Mouse (Mus musculus) forebrain, embryonic 13.5 days (tissue): Measurements from ENCODE around the gene Upf1. TPM values are rescaled to one million over a fixed set of nuclear protein-coding genes. Genes with fewer than 3 reads are reported as not detected.

Source experiments
- ATAC-seq: fragments of 200-750 bp; cut with Nextera tagmentation; 2 replicates; pipeline ENCODE4 v1.8.0; 2017
- H3K27ac ChIP-seq: fragments of 300-500 bp; sonication (generic); 2 replicates; pipeline ENCODE4 v1.5.1; 2015; ENCODE audit warnings: inconsistent platforms, mild to moderate bottlenecking, moderate library complexity
- H3K27me3 ChIP-seq: fragments of 300-500 bp; sonication (generic); 2 replicates; pipeline ENCODE4 v1.6.1; 2015; ENCODE audit warnings: mild to moderate bottlenecking, inconsistent platforms
- H3K36me3 ChIP-seq: fragments of 300-500 bp; sonication (generic); 2 replicates; pipeline ENCODE4 v1.6.1; 2015; ENCODE audit warnings: mild to moderate bottlenecking, inconsistent platforms; ENCODE audit not compliant: poor library complexity, severe bottlenecking
- H3K4me1 ChIP-seq: fragments of 300-500 bp; sonication (generic); 2 replicates; pipeline ENCODE4 v1.6.1; 2015; ENCODE audit warnings: inconsistent platforms
- H3K4me2 ChIP-seq: fragments of 300-500 bp; sonication (generic); 2 replicates; pipeline ENCODE4 v1.6.1; 2015; ENCODE audit warnings: inconsistent platforms, mild to moderate bottlenecking, moderate library complexity
- H3K4me3 ChIP-seq: fragments of 300-500 bp; sonication (generic); 2 replicates; pipeline ENCODE4 v1.5.1; 2015; ENCODE audit warnings: mild to moderate bottlenecking, inconsistent platforms
- H3K9ac ChIP-seq: fragments of 300-500 bp; sonication (generic); 2 replicates; pipeline ENCODE4 v1.6.1; 2015; ENCODE audit warnings: mild to moderate bottlenecking, inconsistent platforms
- H3K9me3 ChIP-seq: fragments of 300-500 bp; sonication (generic); replicated peaks from 2 replicates; pipeline ENCODE4 v1.6.1; 2016; ENCODE audit warnings: inconsistent platforms
- WGBS: fragments of 180-500 bp; shearing (Covaris S2); methylation state at CpG from one replicate; pipeline ENCODE4 v1.1.7; 2015; 5-methylcytosine and 5-hydroxymethylcytosine counted together
- polyA plus RNA-seq: library from polyadenylated mRNA; unstranded; fragments of >200 nt; fragmentation: Nextera tagmentation; extraction: Ambion mirVana; gene quantifications from 2 replicates; pipeline ENCODE4 v1.2.1, GENCODE M21; 2015

Gene Upf1
- polyA plus RNA-seq, 1 experiment from 2014 or later = 16.3 TPM

DNA sequence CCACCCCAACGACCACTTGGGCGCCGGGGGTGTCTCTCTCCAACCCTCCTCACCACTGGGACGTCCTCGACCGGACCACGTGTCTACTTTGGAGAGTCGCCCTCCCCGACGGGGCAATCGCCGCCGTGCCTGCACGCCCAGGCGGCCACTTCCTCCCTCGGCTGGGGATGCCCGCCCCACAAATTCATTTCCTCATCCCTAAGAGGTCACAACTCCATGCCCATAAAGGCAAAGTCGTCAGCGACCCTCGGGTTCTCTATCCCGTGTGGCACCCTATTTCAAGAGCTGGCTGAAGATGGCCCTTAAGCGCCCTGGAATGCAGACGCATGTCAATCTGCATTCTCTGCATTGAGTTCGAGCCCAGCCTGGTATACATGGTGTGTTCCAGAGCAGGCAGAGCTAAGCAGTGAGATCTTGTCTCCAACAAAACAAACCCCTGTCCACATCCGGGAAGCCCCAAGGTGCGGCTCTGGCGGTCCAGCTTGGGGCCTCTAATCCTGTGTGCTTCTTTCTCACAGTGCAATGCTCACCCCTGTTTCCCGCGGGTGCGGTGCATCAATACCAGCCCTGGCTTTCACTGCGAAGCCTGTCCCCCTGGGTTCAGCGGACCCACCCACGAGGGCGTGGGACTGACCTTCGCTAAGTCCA lies 22.3 kb upstream of the Upf1 start:
- H3K27me3 ChIP-seq = peaks cover 98% of the 10 kb centered on the region
- peaks cover 25% of the 10 kb centered on the region for H3K4me1 ChIP-seq
- peak; percentile 39; the same call in 1 of the 2 replicates for ATAC-seq
- no peak overlapping the region for H3K27ac ChIP-seq
- H3K9ac ChIP-seq = no peak overlapping the region
- peak overlapping the region; percentile 35 for H3K4me3 ChIP-seq
- no peaks in the 10 kb centered on the region for H3K9me3 ChIP-seq
- 5% methylated on average over 35 of the region's 35 CpGs for WGBS
- no peak overlapping the region for H3K4me2 ChIP-seq
- H3K36me3 ChIP-seq = no peaks in the 10 kb centered on the region

DNA sequence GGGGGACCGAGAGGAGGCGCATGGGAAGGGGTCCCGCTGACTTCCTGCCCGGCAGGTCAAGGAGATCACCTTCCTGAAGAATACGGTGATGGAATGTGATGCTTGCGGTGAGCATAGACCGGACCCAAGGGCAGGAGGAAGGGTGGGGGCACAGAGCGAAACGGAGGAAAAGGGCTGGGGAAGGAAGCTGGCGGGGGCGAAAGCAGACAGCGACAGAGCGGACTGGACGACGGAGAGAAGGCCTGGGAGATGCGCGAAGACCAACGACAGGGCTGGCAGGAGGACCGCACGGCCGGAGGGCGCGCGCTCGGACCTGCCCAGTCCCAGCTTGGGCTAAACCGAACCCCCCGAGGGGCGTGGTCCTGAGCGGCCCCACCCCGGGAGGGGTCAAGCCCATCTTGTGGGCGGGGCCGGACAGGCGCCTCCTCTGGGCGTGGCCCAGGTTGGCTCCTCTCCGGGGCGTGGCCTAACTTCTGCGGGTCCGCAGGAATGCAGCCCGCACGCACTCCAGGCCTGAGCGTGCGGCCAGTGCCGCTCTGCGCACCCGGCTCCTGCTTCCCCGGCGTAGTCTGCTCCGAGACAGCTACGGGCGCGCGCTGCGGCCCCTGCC lies 21.3 kb upstream of the Upf1 start:
- under 1% methylated on average over 44 of the region's 53 CpGs for WGBS
- ATAC-seq = peak; percentile 69

DNA sequence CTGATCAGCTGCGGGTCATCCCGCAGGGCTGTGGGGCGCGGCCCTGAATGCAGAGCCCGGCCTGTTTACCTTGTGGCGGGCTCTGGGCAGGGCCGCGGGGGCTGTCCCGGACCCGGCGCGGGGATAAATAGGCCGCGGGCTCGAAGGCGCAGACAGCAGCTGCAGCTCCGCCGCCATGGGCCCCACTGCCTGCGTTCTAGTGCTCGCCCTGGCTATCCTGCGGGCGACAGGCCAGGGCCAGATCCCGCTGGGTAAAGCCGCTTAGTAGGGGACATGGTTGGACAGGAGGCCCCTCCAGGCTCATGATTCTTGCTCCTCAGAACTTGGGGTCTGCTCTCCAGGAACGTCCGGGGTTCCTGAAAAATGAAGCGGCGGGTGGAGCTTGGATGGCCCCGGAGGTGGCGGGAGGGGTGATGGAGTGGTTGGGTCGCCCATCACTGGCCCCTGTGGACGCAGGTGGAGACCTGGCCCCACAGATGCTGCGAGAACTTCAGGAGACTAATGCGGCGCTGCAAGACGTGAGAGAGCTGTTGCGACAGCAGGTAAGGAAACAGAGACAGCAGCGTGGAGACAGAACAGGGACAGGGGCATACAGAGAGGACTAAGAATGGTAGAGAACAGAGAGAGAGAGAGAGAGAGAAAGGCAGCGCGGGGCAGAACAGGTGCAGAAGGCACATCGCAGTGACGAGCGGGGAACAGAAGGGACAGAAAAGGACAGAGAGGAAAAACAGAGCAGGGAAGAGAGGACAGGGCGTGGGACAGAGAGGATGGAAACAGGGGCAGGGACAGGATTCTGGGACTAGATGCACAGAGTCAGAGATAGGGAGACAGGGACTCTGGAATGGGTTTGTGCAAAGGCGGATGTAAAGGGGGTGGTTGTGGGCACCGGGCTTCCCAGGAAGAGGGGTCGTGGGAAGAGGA lies 20.6 kb upstream of the Upf1 start, which contains the start of gene Comp:
TSS of gene Comp (plus strand) at position 162 of the 921 bp plus-strand sequence.
- no peaks in the 10 kb centered on the region for H3K9me3 ChIP-seq
- no peak within 1 kb of the TSS for H3K9ac ChIP-seq
- peak within 1 kb of the TSS; percentile 35 for H3K4me3 ChIP-seq
- 3% methylated on average over 44 of the region's 47 CpGs for WGBS
- ATAC-seq = no peak
- H3K27me3 ChIP-seq = peaks cover 90% of the 10 kb centered on the region
- H3K4me2 ChIP-seq = peak within 1 kb of the TSS; percentile 56
- no peaks in the 10 kb centered on the region for H3K36me3 ChIP-seq
- peaks cover 25% of the 10 kb centered on the region for H3K4me1 ChIP-seq
- H3K27ac ChIP-seq = no peak within 1 kb of the TSS

More for the DNA sequence above, 21.3 kb upstream of the Upf1 start:
- Histone ChIP-seq H3K4me3 (peak overlapping the region; percentile 35), H3K9ac (no peak overlapping the region), H3K9me3 (no peaks in the 10 kb centered on the region), H3K4me2 (peak overlapping the region; percentile 56), H3K4me1 (peaks cover 25% of the 10 kb centered on the region), H3K27me3 (peaks cover 94% of the 10 kb centered on the region), H3K27ac (no peak overlapping the region), H3K36me3 (no peaks in the 10 kb centered on the region)

DNA sequence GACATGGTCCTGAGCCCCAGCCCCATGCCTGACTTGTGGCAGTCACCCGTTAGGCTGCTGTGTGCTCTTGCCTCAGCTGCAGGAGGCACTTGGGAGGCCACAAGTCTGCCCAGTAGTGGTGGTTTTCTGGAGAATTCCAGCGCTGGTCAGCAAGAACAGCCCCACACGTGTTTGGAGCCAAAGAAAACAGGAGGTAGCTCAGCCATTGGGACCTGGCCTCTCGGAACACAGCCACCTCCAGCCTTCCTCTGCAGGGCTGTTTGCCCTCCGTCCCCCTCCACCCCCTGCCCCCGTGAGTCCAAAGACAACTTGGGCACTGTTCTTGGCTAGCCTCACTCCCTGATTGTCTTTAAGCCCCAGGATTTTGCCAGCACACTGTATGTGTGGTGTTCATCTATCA lies 18.9 kb upstream of the Upf1 start:
- Histone ChIP-seq H3K36me3 (no peaks in the 10 kb centered on the region), H3K9ac (no peak overlapping the region), H3K4me3 (no peak overlapping the region), H3K27me3 (peaks cover 81% of the 10 kb centered on the region), H3K4me2 (no peak overlapping the region), H3K27ac (no peak overlapping the region), H3K4me1 (peaks cover 25% of the 10 kb centered on the region), H3K9me3 (no peaks in the 10 kb centered on the region)
- no peak for ATAC-seq
- 31% methylated on average over 6 of the region's 6 CpGs for WGBS

DNA sequence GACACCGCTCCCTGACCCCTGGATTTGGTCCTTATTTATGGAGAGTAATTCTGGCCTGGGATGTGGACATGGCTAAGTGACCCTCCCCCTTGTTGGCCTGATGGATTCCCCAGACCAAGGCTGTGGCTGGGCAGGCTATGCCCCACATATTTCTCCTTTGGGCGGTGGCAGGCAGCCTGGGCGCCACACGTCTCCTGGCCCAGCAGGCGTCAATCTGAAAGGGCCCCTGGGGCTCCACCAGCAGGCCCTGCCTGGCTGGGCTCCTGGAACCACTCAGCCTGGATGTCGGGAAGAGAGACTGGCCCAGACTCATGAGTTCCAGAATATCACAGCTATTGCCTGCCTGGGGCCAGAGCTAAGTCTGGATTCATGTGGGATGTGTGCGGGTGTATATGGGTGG lies 17.4 kb upstream of the Upf1 start:
- Histone ChIP-seq H3K27ac (no peak overlapping the region), H3K27me3 (peaks cover 74% of the 10 kb centered on the region), H3K36me3 (no peaks in the 10 kb centered on the region), H3K9me3 (no peaks in the 10 kb centered on the region), H3K4me3 (no peak overlapping the region), H3K4me2 (no peak overlapping the region), H3K4me1 (peaks cover 19% of the 10 kb centered on the region), H3K9ac (no peak overlapping the region)
- WGBS = 81% methylated on average over 7 of the region's 7 CpGs
- ATAC-seq = no peak

DNA sequence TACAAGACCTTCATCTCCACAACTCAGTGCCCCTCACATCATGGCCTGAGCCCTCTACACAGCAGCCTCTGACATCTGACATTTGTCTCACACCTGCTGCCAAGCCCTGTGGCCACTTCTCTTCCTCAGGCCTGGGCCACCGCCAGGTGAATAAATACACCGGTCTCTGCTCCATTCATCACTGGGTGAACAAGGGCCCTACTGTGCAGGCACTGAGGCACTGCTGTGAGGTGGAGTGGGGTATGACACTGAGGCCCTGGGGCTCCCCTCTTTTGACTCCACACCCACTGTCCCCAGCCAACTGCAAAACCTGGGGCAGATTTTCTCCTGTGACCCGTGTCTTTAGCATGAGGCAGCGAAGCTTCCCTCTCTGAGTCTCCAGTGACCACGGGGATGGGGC lies 13.5 kb upstream of the Upf1 start:
- Histone ChIP-seq H3K4me3 (no peak overlapping the region), H3K27me3 (peaks cover 38% of the 10 kb centered on the region), H3K9me3 (no peaks in the 10 kb centered on the region), H3K4me2 (no peak overlapping the region), H3K9ac (0 out of 2 replicates have a peak overlapping the region, but pooled peaks have one; percentile 27), H3K36me3 (no peaks in the 10 kb centered on the region), H3K27ac (no peak overlapping the region), H3K4me1 (no peaks in the 10 kb centered on the region)
- WGBS = 59% methylated on average over 5 of the region's 5 CpGs
- no peak for ATAC-seq

DNA sequence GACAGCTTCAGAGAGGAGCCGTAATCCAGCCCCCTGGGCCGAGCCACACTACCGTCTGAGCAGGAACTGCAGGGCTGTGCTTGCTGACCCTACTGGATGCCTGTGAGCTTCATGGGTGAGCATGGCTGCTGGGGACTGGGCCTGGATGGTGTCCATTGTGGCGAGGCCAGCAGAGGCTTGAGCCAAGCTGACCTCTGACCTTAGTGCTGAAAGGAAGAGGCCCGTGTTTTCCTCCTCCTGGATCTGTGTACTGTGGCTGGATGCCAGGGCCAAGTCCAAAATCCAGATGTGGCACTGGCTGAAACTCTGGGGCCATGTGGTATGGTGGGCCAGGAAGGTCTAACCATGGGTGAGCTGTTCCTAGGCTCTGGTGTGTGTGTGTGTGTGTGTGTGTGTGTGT lies 11.0 kb upstream of the Upf1 start:
- H3K9me3 ChIP-seq = no peaks in the 10 kb centered on the region
- H3K27me3 ChIP-seq = 0 out of 2 replicates have a peak, but pooled peaks cover 21% of the 10 kb centered on the region
- H3K4me3 ChIP-seq = no peak overlapping the region
- 38% methylated on average over 5 of the region's 5 CpGs for WGBS
- no peak overlapping the region for H3K27ac ChIP-seq
- H3K9ac ChIP-seq = no peak overlapping the region
- no peak for ATAC-seq
- no peaks in the 10 kb centered on the region for H3K36me3 ChIP-seq
- no peak overlapping the region for H3K4me2 ChIP-seq
- H3K4me1 ChIP-seq = 0 out of 2 replicates have a peak, but pooled peaks cover 5% of the 10 kb centered on the region

DNA sequence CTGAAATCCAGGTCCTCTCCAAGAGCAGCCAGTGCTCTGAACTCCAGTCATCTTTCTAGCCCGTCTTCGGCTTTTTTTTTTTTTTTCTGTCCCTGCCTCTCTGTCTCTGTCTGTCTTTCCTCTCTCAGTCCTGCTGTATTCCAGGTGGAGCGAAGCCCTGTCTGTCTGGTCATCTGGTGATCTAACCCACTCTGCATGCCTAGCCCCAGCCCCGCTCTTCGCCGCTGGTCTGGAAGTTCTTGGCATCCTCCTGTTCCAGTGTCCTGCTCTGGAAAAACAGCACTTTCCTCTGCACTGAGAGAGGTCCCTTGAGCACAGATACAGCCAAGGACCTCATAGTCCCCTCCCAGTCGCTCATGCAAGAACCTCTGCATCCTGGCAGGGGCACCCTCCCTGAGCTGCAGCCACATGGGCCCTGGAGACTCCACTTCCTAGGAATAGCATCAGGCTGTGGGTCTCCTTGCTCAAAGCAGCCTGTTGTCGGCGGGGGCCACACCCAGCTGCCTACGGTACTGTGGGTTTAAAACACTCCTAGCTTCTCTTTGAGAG lies 8.5 kb upstream of the Upf1 start:
- 0 out of 2 replicates have a peak, but pooled peaks cover 12% of the 10 kb centered on the region for H3K27me3 ChIP-seq
- H3K4me2 ChIP-seq = no peak overlapping the region
- ATAC-seq = no peak
- H3K36me3 ChIP-seq = no peaks in the 10 kb centered on the region
- WGBS = 77% methylated on average over 10 of the region's 10 CpGs
- H3K27ac ChIP-seq = no peak overlapping the region
- H3K9ac ChIP-seq = no peak overlapping the region
- H3K4me1 ChIP-seq = 0 out of 2 replicates have a peak, but pooled peaks cover 5% of the 10 kb centered on the region
- H3K4me3 ChIP-seq = no peak overlapping the region
- H3K9me3 ChIP-seq = no peaks in the 10 kb centered on the region

DNA sequence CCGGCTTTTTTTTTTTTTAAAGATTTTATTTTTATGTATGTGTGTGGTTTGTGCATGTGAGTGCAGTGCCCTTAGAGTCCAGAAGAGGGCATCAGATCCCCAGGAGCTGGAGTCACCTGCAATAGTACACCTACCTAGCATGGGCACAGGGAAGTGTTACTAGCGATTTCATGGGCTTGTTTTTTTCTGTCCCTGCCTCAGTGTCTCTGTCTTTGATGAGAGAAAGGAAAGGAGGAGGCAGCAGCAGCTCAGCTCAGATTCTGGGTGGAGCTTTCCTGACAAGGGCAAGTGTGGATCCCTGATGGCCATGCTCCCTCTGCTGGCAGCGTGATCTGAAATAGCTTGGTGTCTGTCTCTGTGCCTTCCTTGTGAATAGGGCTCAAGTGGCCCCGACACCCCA lies 7.7 kb upstream of the Upf1 start:
- 46% methylated on average over 4 of the region's 4 CpGs for WGBS
- H3K4me2 ChIP-seq = no peak overlapping the region
- H3K4me1 ChIP-seq = 0 out of 2 replicates have a peak, but pooled peaks cover 5% of the 10 kb centered on the region
- no peak overlapping the region for H3K27ac ChIP-seq
- H3K9ac ChIP-seq = no peak overlapping the region
- H3K9me3 ChIP-seq = no peaks in the 10 kb centered on the region
- H3K36me3 ChIP-seq = no peaks in the 10 kb centered on the region
- ATAC-seq = no peak
- H3K4me3 ChIP-seq = no peak overlapping the region
- H3K27me3 ChIP-seq = 0 out of 2 replicates have a peak, but pooled peaks cover 8% of the 10 kb centered on the region

DNA sequence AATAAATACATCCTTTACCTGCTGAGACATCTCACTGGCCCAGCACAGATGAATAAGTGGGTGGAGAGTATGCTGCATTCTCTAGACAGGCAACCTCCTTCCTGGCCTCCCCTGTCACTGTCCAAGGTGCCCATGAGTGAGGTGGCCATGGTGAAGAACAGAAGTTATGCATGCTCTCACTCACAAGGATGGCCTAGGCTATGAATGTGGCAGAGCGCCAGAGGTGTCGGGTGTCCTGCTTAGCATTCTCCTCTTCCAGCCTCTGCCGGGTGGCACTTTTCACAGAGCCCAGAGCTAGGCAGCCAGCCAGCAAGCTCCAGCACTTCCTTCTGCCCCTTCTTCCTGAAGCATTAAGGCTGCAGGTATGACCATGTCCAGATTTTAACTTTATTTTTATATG lies 6.3 kb upstream of the Upf1 start:
- no peak for ATAC-seq
- H3K4me3 ChIP-seq = no peak overlapping the region

DNA sequence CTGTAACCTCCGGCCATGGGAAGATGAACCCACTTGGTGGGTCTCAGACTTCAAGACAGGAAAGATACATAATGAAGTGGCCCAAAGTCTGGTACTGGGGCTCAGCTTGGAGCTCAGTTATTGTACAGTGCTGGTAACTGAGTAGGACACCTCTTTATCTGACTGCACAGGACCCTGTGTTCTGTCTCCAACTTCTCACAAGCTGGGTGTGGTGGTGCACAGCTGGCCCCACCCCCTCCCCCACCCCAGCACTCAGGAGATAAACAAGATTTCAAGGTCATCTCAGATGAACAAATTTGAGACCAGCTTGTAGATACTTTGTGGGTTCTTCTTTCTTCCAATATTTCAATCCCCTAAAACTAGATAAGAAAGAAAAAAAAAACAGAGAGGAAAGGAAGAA lies 3.0 kb upstream of the Upf1 start:
- Histone ChIP-seq H3K9me3 (no peaks in the 10 kb centered on the region), H3K4me2 (no peak overlapping the region), H3K36me3 (no peaks in the 10 kb centered on the region), H3K4me1 (peaks cover 25% of the 10 kb centered on the region), H3K9ac (no peak overlapping the region), H3K4me3 (no peak overlapping the region), H3K27me3 (0 out of 2 replicates have a peak, but pooled peaks cover 5% of the 10 kb centered on the region), H3K27ac (no peak overlapping the region)
- ATAC-seq = no peak
- WGBS = 93% methylated on average over 1 of the region's 1 CpGs

More for the DNA sequence above, 6.3 kb upstream of the Upf1 start:
- Histone ChIP-seq H3K27ac (no peak overlapping the region), H3K9me3 (no peaks in the 10 kb centered on the region), H3K4me2 (no peak overlapping the region), H3K27me3 (0 out of 2 replicates have a peak, but pooled peaks cover 8% of the 10 kb centered on the region), H3K36me3 (no peaks in the 10 kb centered on the region), H3K9ac (0 out of 2 replicates have a peak overlapping the region, but pooled peaks have one; percentile 26), H3K4me1 (0 out of 2 replicates have a peak, but pooled peaks cover 5% of the 10 kb centered on the region)
- WGBS = 33% methylated on average over 3 of the region's 3 CpGs
